Mouse (Mus musculus) kidney, embryonic 14.5 days (tissue): ENCODE measurements at regions not wholly inside any gene's neighbourhood (a gene's known extent, or its start where the extent isn't known, plus 50 kb on each side); places are given as distances from the start of the nearest gene placed in this dataset.
"Not testable (repeated sequence)": the region's sequence is repeated elsewhere in the genome, so short reads cannot be mapped to it uniquely, and the experiment has no call there.

ENCODE experiments used
- ATAC-seq: fragments of 200-750 bp; cut with Nextera tagmentation; 2 replicates; pipeline ENCODE4 v1.8.0; 2017; ENCODE audit warnings: moderate number of reproducible peaks, mild to moderate bottlenecking, moderate TSS enrichment, moderate library complexity; ENCODE audit not compliant: low FRiP score, low TSS enrichment
- H3K27ac ChIP-seq: fragments of 300-500 bp; sonication (generic); 2 replicates; pipeline ENCODE4 v1.5.1; 2014; ENCODE audit warnings: low read depth, mild to moderate bottlenecking, low read length, moderate library complexity, mixed read lengths
- H3K27me3 ChIP-seq: fragments of 300-500 bp; sonication (generic); 2 replicates; pipeline ENCODE4 v1.6.1; 2014; ENCODE audit warnings: mild to moderate bottlenecking, low read length; ENCODE audit not compliant: control insufficient read depth, insufficient read depth
- H3K36me3 ChIP-seq: fragments of 300-500 bp; sonication (generic); 2 replicates; pipeline ENCODE4 v1.6.1; 2014; ENCODE audit warnings: low read length, mixed read lengths; ENCODE audit not compliant: control insufficient read depth, insufficient read depth
- H3K4me1 ChIP-seq: fragments of 300-500 bp; sonication (generic); 2 replicates; pipeline ENCODE4 v1.6.1; 2014; ENCODE audit warnings: low read length, mixed read lengths; ENCODE audit not compliant: control insufficient read depth, insufficient read depth
- H3K4me2 ChIP-seq: fragments of 300-500 bp; sonication (generic); replicated peaks from 2 replicates; pipeline ENCODE4 v1.6.1; 2014; ENCODE audit warnings: low read depth, mild to moderate bottlenecking, low read length
- H3K4me3 ChIP-seq: fragments of 300-500 bp; sonication (generic); 2 replicates; pipeline ENCODE4 v1.5.1; 2014; ENCODE audit warnings: mild to moderate bottlenecking, low read length
- H3K9ac ChIP-seq: fragments of 300-500 bp; sonication (generic); 2 replicates; pipeline ENCODE4 v1.6.1; 2014; ENCODE audit warnings: low read depth, mild to moderate bottlenecking, low read length, moderate library complexity
- H3K9me3 ChIP-seq: fragments of 300-500 bp; sonication (generic); 2 replicates; pipeline ENCODE4 v1.6.1; 2016; ENCODE audit warnings: low read length; ENCODE audit not compliant: control insufficient read depth
- WGBS: fragments of 180-500 bp; shearing (Covaris S2); extraction: QIAGEN DNeasy Blood & Tissue Kit; methylation state at CpG from one replicate; pipeline ENCODE4 v1.1.7; 2014; 5-methylcytosine and 5-hydroxymethylcytosine counted together

DNA sequence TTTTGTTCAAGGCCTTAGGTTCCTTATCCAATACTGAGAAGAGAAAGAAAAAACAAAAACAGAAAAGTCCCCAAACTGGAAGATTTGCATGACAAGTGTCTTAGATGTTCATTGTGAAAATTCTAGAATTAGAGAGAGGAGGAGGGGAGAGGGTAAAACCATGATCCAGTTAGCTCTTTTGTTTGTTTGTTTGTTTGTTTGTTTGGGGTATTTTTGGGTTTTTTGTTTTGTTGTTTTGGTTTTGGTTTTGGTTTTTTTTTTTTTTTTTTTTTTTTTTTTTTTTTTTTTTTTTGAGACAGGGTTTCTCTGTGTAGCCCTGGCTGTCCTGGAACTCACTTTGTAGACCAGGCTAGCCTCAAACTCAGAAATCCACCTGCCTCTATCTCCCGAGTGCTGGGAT lies 100.8 kb upstream of the Klf3 start:
- Histone ChIP-seq H3K27ac (peak overlapping the region; percentile 39; the same call in 1 of the 2 replicates), H3K4me1 (peaks cover 16% of the 10 kb centered on the region; the same call in 1 of the 2 replicates)
- H3K4me2 ChIP-seq, H3K9ac ChIP-seq, H3K4me3 ChIP-seq, H3K9me3 ChIP-seq, H3K36me3 ChIP-seq, H3K27me3 ChIP-seq, ATAC-seq: not testable (repeated sequence)
- 67% methylated on average over 1 of the region's 1 CpGs for WGBS

DNA sequence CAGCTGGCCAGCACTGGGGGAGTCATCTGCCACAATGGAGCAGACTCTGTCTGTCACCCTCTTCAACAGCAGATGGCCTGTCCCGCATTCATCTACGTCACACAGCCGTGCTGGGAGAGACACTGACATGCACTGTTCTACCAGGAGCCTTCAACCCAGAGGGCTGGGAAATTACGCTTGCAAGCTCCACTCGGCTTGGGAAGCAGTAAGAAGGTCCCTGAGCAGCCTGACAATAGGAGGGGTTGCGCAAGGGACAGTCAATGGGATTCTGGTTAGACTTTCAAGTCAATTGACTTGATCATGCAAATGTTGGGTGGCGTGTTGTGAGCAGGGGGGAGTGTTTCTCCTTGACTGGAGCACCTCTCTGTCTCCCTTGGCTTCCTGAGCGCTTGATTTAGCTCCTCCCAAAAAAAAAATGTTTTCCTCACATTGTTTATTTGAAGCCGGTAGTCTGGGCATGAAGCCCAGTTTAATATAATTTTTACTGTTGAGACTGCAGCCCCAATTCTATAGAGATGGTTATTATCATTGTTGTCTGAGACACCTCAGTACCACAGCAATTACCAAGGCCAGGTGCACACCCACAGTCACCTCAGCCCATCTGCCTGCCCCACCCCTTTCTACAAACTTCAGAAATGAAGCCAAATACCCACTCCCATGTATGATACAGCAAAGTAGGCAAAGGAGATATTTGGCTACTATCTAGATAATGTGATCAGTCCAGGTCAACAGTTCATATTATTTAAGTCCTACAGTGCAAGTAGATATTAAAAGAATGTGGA lies 99.9 kb upstream of the Klf3 start:
- Histone ChIP-seq H3K9me3 (no peaks in the 10 kb centered on the region), H3K27ac (no peak overlapping the region; the same call in 1 of the 2 replicates), H3K27me3 (no peaks in the 10 kb centered on the region), H3K4me1 (peaks cover 16% of the 10 kb centered on the region; the same call in 1 of the 2 replicates), H3K9ac (no peak overlapping the region), H3K36me3 (no peaks in the 10 kb centered on the region), H3K4me3 (no peak overlapping the region), H3K4me2 (no peak overlapping the region)
- no peak for ATAC-seq
- WGBS = 61% methylated on average over 9 of the region's 9 CpGs

DNA sequence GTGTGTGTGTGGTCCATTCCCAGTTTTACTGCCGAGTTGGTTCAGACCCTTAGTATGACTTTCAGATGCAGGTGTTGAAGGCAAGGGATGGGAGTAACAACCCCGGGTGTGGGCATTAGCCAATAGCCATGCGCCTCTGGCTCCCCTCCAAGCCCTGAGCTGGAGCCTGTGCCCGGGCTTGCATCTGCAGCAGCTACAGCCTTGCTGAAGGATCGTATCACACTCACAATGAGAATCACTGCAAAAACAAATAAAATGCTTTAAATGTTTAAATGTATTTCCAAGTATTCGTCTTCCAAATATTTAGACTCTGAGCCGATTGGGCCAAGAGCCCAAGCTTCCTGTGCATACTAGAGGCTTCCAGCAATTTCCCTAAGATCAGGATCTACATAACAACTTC lies 99.0 kb upstream of the Klf3 start:
- Histone ChIP-seq H3K9ac (no peak overlapping the region), H3K4me2 (no peak overlapping the region), H3K27ac (no peak overlapping the region), H3K27me3 (no peaks in the 10 kb centered on the region), H3K9me3 (no peaks in the 10 kb centered on the region), H3K4me1 (peaks cover 16% of the 10 kb centered on the region; the same call in 1 of the 2 replicates), H3K4me3 (no peak overlapping the region), H3K36me3 (no peaks in the 10 kb centered on the region)
- WGBS = 66% methylated on average over 7 of the region's 7 CpGs
- no peak for ATAC-seq

DNA sequence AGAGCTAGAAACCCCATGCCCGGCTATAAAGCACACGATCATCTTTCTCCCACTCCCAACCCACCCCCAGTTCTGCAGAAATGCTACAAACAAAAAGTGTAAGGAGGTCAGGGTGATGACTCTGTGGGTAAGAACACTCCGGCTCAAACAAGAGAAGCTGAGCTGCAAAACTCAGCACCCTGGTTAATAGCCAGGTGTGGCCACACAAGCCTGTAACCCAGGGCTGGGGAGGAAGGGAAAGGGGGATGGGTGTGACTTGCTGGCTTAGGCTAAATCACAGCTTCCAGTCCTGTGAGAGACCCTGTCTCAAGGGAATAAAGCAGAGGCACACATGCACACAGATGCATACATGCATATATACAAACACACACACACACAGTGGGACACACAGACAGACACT lies 96.6 kb upstream of the Klf3 start:
- Histone ChIP-seq H3K27ac (no peak overlapping the region), H3K4me1 (peaks cover 16% of the 10 kb centered on the region; the same call in 1 of the 2 replicates), H3K4me3 (no peak overlapping the region), H3K9ac (no peak overlapping the region), H3K9me3 (no peaks in the 10 kb centered on the region), H3K36me3 (no peaks in the 10 kb centered on the region), H3K4me2 (no peak overlapping the region), H3K27me3 (no peaks in the 10 kb centered on the region)
- 30% methylated on average over 3 of the region's 3 CpGs for WGBS
- ATAC-seq = peak; percentile 68; the same call in 1 of the 2 replicates

DNA sequence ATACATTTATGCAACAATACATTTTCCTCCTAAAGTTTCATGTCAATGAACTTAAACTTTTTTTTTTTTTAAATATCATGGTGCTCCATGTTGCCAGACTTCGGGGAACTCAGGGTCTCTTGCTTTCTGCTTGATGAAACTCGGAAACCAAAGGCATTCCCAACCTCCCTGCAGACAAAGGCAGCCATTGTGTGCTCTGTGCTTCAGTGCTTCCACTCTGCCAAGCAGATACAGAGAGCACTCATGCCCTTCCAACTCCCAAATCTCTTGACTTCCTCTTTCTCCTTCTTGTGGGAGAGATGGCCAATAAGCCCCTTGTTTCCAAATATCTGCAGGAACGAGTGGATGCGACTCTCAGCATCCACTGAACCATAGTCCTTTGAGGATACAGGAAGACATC lies 94.0 kb upstream of the Klf3 start:
- Histone ChIP-seq H3K4me1 (peaks cover 3% of the 10 kb centered on the region; the same call in 1 of the 2 replicates), H3K36me3 (no peaks in the 10 kb centered on the region), H3K27ac (no peak overlapping the region), H3K27me3 (no peaks in the 10 kb centered on the region), H3K9me3 (no peaks in the 10 kb centered on the region), H3K9ac (no peak overlapping the region), H3K4me2 (no peak overlapping the region), H3K4me3 (no peak overlapping the region)
- 73% methylated on average over 4 of the region's 4 CpGs for WGBS
- ATAC-seq = no peak

DNA sequence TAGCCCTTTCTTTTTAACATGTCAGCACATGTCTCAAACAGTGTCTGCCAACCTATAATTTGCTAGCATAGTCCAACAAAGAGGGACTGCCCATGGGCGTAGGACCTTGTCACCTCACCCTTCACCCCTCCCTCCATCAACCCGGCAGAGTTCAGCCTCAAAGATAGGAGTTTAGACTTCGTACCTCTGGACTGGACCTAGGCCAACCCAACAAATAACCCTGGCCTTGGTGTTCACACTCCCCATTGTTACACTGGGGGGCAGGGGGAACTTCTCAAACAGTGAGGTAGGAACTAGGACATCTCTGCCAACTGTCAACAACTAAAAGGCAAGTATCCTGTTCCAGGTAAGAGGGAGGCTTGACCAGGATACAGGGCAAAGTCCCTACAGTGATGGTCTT lies 93.0 kb upstream of the Klf3 start:
- no peak overlapping the region for H3K4me3 ChIP-seq
- H3K9me3 ChIP-seq = no peaks in the 10 kb centered on the region
- no peak overlapping the region for H3K9ac ChIP-seq
- no peaks in the 10 kb centered on the region for H3K36me3 ChIP-seq
- H3K4me1 ChIP-seq = 0 out of 2 replicates have a peak, but pooled peaks cover 3% of the 10 kb centered on the region
- H3K4me2 ChIP-seq = no peak overlapping the region
- H3K27me3 ChIP-seq = no peaks in the 10 kb centered on the region
- H3K27ac ChIP-seq = no peak overlapping the region
- no peak for ATAC-seq
- 75% methylated on average over 3 of the region's 3 CpGs for whole genome bisulfite sequencing

DNA sequence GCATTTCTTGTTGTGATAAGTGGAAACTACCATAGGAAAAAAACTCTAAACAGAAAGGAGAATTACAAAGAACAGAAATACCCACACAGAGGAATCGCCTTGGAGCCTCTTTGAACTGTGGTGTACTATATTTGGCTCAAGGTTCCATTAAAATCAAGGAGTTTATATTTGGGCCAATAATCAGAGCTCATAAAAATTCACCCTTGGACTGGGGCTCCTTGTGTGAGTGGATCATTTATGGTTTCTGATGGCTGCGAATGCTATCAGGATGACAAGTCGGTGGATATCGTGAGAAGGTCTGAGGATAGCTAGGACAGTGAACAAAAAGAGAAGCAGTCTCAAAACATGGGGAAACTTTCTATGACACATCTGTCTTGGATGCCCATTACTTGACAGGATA lies 92.2 kb upstream of the Klf3 start:
- Histone ChIP-seq H3K27ac (no peak overlapping the region), H3K4me3 (no peak overlapping the region), H3K9ac (no peak overlapping the region), H3K36me3 (no peaks in the 10 kb centered on the region), H3K4me1 (0 out of 2 replicates have a peak, but pooled peaks cover 3% of the 10 kb centered on the region), H3K27me3 (no peaks in the 10 kb centered on the region), H3K4me2 (no peak overlapping the region), H3K9me3 (no peaks in the 10 kb centered on the region)
- no peak for ATAC-seq
- WGBS = 95% methylated on average over 4 of the region's 4 CpGs

DNA sequence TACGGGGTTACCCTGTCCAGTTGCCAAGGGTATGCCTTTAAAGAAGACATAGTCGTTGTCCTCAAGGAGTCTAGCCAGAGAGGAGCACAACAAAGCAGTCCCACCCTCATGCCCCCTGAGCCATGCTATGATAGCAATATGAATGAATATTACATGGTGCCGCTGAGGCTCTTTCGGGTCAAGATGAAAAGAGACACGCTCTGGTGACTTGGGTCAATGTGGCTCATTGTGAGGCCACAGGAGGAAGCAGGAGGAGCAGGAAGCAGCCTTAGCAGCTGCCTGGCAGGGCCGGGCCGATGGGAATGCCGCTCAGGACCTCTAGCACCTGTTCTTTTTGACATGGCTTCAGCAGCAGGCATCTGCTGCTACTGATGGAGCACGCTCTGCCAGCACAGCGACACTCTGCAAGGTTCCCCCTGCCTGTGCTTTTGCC lies 89.0 kb upstream of the Klf3 start:
- Histone ChIP-seq H3K9ac (no peak overlapping the region), H3K4me3 (no peak overlapping the region), H3K9me3 (no peaks in the 10 kb centered on the region), H3K36me3 (no peaks in the 10 kb centered on the region), H3K27me3 (no peaks in the 10 kb centered on the region), H3K4me2 (no peak overlapping the region), H3K27ac (no peak overlapping the region), H3K4me1 (no peaks in the 10 kb centered on the region)
- 66% methylated on average over 10 of the region's 10 CpGs for WGBS
- ATAC-seq = 0 out of 2 replicates have a peak, but pooled peaks have one; percentile 57

DNA sequence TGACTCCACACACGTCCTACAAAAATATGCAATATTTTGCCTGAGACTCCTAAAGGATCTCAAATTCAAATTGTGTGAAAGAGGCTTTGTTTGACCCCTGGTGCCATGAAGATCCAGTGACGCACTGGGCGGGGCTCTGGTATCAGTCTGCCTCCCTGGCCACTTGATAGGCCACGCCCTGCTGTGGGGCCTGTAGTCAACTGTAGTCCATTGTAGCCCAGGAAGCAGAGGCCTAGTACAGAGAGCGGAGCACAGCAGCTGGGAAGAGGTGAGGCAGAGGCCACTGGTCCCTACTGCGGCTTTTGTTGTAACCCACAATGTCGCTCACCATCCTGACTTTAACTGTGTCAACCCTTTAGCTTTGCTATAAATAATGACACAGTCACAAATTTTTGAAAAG lies 88.5 kb upstream of the Klf3 start:
- 0 out of 2 replicates have a peak, but pooled peaks have one; percentile 60 for ATAC-seq
- Histone ChIP-seq H3K36me3 (no peaks in the 10 kb centered on the region), H3K9ac (no peak overlapping the region), H3K27ac (no peak overlapping the region), H3K4me2 (no peak overlapping the region), H3K27me3 (no peaks in the 10 kb centered on the region), H3K4me1 (no peaks in the 10 kb centered on the region), H3K9me3 (no peaks in the 10 kb centered on the region), H3K4me3 (no peak overlapping the region)
- 73% methylated on average over 7 of the region's 7 CpGs for WGBS
